Mouse (Mus musculus) olfactory bulb, adult 2 months (tissue): ENCODE data around the gene Gzmm. TPM values are rescaled to one million over a fixed set of nuclear protein-coding genes. Genes with fewer than 3 reads are reported as not detected.

Experiments used
- H3K27ac ChIP-seq: fragments of 200-500 bp; 2 replicates; pipeline ENCODE4 v1.5.1; 2012; ENCODE audit warnings: low read depth, low read length; ENCODE audit not compliant: insufficient read depth
- H3K4me1 ChIP-seq: fragments of 200-500 bp; 2 replicates; pipeline ENCODE4 v1.6.1; 2012; ENCODE audit warnings: low read length; ENCODE audit not compliant: control insufficient read depth, insufficient read depth
- H3K4me3 ChIP-seq: fragments of 200-500 bp; 2 replicates; pipeline ENCODE4 v1.5.1; 2012; ENCODE audit warnings: mild to moderate bottlenecking, low read depth, low read length, moderate library complexity; ENCODE audit not compliant: insufficient read depth
- CTCF ChIP-seq: fragments of 200-500 bp; IDR thresholded peaks from 2 replicates; pipeline ENCODE4 v1.5.1; 2012; ENCODE audit warnings: low read depth, mild to moderate bottlenecking, low read length, moderate library complexity; ENCODE audit not compliant: insufficient read depth
- POLR2A ChIP-seq: fragments of 200-500 bp; IDR thresholded peaks from 2 replicates; pipeline ENCODE4 v1.6.1; 2012; ENCODE audit warnings: mild to moderate bottlenecking, low read depth, low read length, moderate library complexity; ENCODE audit not compliant: insufficient read depth
- WGBS: fragments of 180-500 bp; shearing (Covaris S2); methylation state at CpG from one replicate; pipeline ENCODE4 v1.1.7; 2018; 5-methylcytosine and 5-hydroxymethylcytosine counted together
- polyA plus RNA-seq: library from polyadenylated mRNA; stranded (reverse); fragments of >200 nt; gene quantifications from 2 replicates; pipeline ENCODE4 v1.2.4, GENCODE M21; 2012; ENCODE audit warnings: low replicate concordance; ENCODE audit not compliant: missing spikeins, insufficient read depth, insufficient read length

Gzmm gene
- polyA plus RNA-seq, 1 experiment, result not detected

DNA sequence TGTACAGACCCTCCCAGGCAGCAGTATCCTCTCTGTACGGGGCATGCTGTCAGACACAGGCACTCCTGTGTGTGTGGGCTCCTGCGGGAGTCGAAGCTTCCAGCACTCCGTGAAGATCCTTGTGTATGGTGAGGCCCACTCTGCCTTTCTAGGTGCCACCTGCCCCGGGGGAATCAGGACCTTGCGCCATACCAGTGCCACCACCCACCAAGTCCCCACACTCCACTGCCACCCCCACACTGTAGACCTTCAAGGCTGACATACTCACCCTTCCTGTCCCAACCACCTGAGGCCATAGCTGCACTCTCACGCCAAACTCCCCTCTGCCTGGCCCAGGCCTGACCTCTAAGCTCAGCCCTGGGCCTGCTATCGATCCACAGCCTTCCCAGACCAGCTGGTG, 23.8 kb upstream of the Gzmm start:
- 88% methylated on average over 8 of the region's 8 CpGs for WGBS
- no peak overlapping the region for H3K27ac ChIP-seq
- TF ChIP-seq CTCF (no peak), POLR2A (no peak)

DNA sequence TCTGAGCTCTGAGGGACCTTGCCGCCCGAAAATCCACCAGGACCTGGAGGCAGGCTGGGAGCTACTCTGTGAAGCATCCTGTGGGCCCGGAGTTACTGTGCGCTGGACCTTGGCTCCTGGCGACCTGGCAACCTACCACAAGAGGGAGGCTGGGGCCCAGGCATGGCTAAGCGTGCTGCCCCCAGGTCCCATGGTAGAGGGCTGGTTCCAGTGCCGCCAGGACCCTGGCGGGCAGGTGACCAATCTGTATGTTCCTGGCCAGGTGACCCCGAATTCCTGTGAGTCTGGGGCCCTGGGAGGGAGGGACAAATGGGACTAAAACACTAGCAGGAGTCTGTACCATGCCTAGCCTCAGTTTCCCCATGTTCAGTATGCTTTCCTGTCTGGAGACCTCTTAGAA, 22.3 kb upstream of the Gzmm start:
- Histone ChIP-seq H3K4me3 (no peak overlapping the region), H3K4me1 (peaks cover 19% of the 10 kb centered on the region), H3K27ac (no peak overlapping the region)
- TF ChIP-seq CTCF, result no peak
- TF ChIP-seq POLR2A, result no peak
- 75% methylated on average over 9 of the region's 9 CpGs for WGBS

More for the DNA sequence above, 23.8 kb upstream of the Gzmm start:
- Histone ChIP-seq H3K4me1 (peaks cover 9% of the 10 kb centered on the region), H3K4me3 (no peak overlapping the region)

DNA sequence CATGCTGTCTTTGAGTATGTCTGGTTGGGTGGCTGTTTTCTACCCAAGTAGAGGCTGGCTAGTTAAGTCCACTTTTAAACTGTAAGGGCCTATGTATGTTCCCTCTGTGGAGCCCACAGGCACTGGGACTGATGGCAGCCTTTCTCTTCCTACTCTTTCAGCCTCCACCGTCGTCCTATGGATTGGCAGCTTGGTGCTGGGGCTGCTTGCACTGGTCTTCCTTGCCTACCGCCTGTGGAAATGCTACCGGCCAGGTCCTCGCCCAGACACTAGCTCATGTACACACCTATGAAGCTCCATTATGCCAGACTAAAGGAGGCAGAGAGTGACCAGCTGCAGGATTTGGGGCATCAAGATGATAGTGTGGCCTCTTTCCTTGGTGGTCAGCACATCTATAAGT, 20.7 kb upstream of the Gzmm start:
- TF ChIP-seq POLR2A, result no peak
- TF ChIP-seq CTCF, result no peak
- Histone ChIP-seq H3K4me1 (peaks cover 24% of the 10 kb centered on the region), H3K4me3 (no peak overlapping the region), H3K27ac (peak overlapping the region; percentile 100)
- WGBS, result 74% methylated on average over 5 of the region's 5 CpGs

DNA sequence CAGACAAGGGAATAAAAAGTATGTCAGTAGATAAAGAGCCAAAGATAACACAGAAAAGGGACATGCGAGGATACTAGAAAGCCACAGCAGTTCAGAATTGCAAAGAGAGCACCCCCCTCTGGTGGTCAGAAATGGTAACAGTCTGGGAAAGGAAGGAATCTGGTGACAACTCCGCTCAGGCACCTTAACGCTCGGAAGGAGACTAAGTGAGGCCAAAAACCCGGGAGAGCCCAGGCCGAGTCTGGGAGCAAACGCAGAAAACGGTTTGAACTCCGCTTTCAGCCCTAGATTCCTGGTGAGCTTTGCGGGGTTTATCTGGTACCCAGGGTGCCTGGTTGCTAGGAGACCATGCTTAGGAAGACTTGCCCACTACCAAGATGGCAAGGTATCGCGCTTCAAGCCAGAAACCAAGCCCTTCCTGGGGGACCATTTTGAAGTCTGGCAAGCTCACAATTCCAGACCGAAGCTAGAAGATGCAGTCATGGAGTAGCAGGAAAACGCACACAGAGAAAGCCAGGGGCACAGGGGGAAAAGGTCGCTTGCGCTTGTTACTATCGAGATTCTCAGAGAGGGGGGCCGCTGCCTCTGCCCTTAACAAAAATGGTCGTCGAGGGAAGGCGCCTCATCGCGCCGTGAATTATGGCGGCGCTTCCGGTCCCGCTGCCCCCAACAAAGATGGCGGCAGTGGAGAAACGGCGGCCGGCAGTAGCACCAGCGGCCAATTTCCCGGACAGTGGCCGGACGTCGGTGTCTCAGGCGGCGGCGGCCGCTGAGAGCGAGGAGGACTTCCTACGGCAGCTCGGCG, 19.8 kb upstream of the Gzmm start, which contains the start of gene Tpgs1:
Gene Tpgs1 (plus strand): TSS at position 599 of the 805 bp plus-strand sequence.
- WGBS, result 0% methylated on average over 45 of the region's 45 CpGs
- TF ChIP-seq CTCF (peak; percentile 81), POLR2A (no peak)
- Histone ChIP-seq H3K4me3 (peak within 1 kb of the TSS; percentile 65), H3K4me1 (peaks cover 24% of the 10 kb centered on the region), H3K27ac (peak within 1 kb of the TSS; percentile 100)

DNA sequence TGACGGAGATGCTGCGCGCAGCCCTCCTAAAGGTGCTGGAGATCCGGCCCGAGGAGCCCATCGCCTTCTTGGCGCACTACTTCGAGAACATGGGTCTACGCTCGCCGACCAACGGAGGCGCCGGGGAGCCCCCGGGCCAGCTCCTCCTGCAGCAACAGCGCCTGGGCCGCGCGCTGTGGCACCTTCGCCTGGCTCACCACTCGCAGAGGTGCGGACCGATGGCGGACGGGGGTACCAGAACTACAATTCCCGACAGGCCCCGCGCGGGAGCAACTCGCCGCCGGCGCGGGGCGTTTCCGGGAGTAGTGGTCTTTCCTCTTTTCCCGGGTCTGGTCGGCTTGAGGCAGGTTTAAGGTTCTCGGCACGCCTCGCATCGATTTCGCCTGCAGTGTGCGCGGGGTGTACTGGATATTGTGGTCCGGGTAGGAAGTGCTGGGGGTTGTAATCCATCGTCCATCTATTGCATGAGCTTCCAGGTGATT, 19.2 kb upstream of the Gzmm start:
- peak overlapping the region; percentile 65 for H3K4me3 ChIP-seq
- TF ChIP-seq POLR2A (peak; percentile 26; the same call in 1 of the 2 replicates), CTCF (no peak)
- WGBS, result under 1% methylated on average over 47 of the region's 47 CpGs
- H3K4me1 ChIP-seq, result peaks cover 20% of the 10 kb centered on the region
- H3K27ac ChIP-seq, result peak overlapping the region; percentile 100

DNA sequence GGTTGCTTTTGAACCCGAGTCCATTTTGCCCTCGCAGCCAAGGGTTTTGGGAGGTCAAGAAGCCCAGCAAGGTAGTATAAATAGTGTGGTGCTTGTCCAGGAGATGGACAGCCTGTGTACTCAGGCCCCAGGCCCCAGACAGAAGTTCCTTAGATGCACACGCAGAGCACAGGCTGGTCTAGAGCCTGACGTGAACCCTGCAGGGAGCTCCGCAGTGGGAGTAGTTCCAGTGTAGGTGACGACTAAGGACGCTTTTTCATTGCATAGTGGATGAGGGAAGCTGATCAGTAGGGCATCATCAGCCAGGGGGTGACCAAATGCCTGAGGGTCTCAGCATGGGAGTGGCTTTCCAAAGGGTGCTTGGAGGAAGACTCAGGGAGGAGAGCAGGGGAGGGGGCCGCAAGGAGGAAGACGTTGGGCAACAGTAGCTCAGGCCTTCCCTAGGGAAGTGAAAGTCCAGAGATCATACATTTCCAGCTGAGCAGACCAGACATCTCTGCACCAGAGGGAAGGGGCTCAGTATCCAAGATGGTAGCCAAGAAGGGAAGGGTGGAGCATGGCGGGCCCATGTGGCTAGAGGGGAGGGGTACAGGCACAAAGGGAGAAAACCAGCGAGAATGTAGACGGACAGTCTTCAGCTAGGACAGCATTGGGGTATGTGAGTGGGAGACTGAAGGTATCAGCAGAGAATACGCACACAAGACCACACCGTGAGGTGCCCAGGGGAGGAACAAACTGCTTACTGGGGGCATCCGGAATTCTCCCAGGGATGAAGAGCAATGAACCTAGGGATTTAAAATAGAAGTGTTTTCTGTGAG, 18.5 kb upstream of the Gzmm start:
- Histone ChIP-seq H3K27ac (0 out of 2 replicates have a peak overlapping the region, but pooled peaks have one; percentile 11), H3K4me1 (peaks cover 20% of the 10 kb centered on the region), H3K4me3 (peak overlapping the region; percentile 65)
- TF ChIP-seq POLR2A, result no peak
- TF ChIP-seq CTCF, result no peak
- WGBS, result 33% methylated on average over 15 of the region's 15 CpGs

DNA sequence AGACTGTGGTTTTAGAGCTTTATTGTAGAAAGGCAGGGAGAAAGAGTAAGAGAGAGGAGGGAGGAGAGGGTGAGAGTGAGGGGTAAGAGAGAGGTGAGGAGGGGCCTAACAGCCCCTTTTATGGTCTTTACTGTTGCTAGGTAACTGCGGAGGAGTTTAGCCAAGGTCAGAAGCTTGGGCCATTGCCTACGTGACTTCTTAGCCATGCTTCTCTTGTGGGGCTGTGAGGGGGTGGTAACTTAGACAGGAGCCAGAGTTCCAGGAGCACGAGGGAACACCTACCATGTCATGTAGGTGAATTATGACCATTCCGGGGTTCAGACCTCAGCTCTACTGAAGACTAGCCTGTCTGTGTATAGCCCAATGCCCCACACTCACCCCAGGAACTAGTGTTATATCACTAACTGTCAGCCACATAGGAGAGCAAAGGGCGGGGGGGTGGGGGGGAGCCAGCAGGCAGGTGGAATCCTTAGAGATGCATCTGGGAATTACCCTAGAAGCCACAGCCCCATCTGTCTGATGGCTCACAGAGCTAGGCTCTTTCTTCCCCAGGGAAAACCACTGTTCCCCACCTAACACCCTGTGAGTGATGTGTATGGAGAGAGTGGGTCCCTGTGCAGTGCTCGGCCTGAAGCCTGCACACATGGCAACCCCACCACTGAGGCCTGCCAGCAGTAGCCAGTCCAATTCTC, 17.3 kb upstream of the Gzmm start:
- H3K4me3 ChIP-seq, result no peak overlapping the region
- peaks cover 20% of the 10 kb centered on the region for H3K4me1 ChIP-seq
- 81% methylated on average over 6 of the region's 6 CpGs for WGBS
- no peak for TF ChIP-seq CTCF
- TF ChIP-seq POLR2A, result no peak
- no peak overlapping the region for H3K27ac ChIP-seq

DNA sequence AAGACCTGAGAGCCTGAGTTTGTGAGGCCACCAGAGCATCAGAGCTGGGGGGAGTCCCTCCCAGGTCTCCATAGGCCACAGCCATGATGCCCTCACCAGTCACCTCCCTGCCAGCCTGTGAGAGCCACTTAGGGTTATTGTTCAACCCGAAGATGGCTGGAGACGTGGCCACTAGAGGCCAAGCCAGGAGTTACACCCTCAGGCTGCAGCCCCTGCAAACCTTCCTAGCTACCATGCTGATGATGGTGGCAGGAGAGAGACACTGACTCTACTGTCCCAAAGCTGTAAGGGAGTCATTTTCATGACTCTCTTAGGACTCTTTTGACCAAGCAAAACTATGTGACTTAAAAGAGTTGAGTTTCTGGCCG, 16.7 kb upstream of the Gzmm start:
- H3K27ac ChIP-seq, result no peak overlapping the region
- H3K4me3 ChIP-seq, result no peak overlapping the region
- WGBS, result 54% methylated on average over 3 of the region's 3 CpGs
- peaks cover 20% of the 10 kb centered on the region for H3K4me1 ChIP-seq
- TF ChIP-seq CTCF (no peak), POLR2A (no peak)

DNA sequence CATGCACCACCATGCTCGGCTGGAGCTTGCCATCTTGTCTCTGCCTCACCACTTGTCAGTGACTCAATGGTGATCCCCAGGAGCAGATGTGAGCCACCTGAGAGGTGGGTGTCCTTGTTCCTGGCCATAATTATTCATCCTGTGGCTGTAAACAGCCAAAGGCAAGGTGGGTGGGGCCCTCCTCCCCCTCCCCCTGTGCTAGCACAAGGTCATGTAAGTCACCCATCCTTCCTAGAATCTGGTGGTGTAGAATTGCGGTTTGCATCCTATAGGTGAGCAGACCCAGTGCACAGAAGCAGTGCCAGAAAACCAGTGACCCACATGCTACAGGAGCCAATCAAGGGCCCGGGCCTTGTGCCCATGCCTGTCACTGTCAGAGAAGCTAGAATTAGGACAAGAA, 15.8 kb upstream of the Gzmm start:
- H3K27ac ChIP-seq, result no peak overlapping the region
- H3K4me3 ChIP-seq, result no peak overlapping the region
- H3K4me1 ChIP-seq, result peaks cover 19% of the 10 kb centered on the region
- WGBS, result 93% methylated on average over 3 of the region's 3 CpGs
- TF ChIP-seq CTCF (no peak), POLR2A (no peak)
